Comparison of ENCODE assay signal across 8 mouse cellular contexts in genomic region chr3:97901586-97901985, GRCm38 (mm10). TPM values are rescaled to one million over a fixed set of nuclear protein-coding genes. Genes with fewer than 3 reads are reported as not detected.
DNase-seq lines count a peak whose midpoint lies in the region; ATAC-seq and TF ChIP-seq lines count a peak whose summit lies in the region.

No protein-coding gene starts in this region.

- TF ChIP-seq POLR2A in liver, adult 2 months (IDR thresholded peaks at IDR 0.05; ENCODE audit: extremely low read depth, insufficient read depth, low read length): no peak
- TF ChIP-seq POLR2A in olfactory bulb, adult 2 months (IDR thresholded peaks at IDR 0.05; ENCODE audit: insufficient read depth, low read depth, low read length): no peak

- H3K27me3 ChIP-seq in liver, adult 2 months (ENCODE audit: control insufficient read depth, insufficient read depth, low read length): no peaks in the 10 kb centered on the region
- H3K27me3 ChIP-seq in embryonic facial prominence, embryonic 13.5 days: no peaks in the 10 kb centered on the region
- no peaks in the 10 kb centered on the region for H3K27me3 ChIP-seq in limb, embryonic 11.5 days (ENCODE audit: control insufficient read depth, insufficient read depth, low read length)

- H3K4me3 ChIP-seq in liver, adult 2 months (ENCODE audit: insufficient read depth, low read depth, low read length): peak overlapping the region; percentile 100
- peak overlapping the region; percentile 99 for H3K4me3 ChIP-seq in embryonic facial prominence, embryonic 13.5 days
- H3K4me3 ChIP-seq in limb, embryonic 11.5 days (ENCODE audit: low read depth, low read length): peak overlapping the region; percentile 98
- peak overlapping the region; percentile 95 for H3K4me3 ChIP-seq in olfactory bulb, adult 2 months (ENCODE audit: insufficient read depth, low read depth, low read length)

- no peak for TF ChIP-seq CTCF in liver, adult 2 months (IDR thresholded peaks at IDR 0.05; ENCODE audit: low read depth, low read length)
- no peak for TF ChIP-seq CTCF in olfactory bulb, adult 2 months (IDR thresholded peaks at IDR 0.05; ENCODE audit: insufficient read depth, low read depth, low read length)

- H3K27ac ChIP-seq in liver, adult 2 months (replicated peaks; ENCODE audit: insufficient read depth, low read depth, low read length): peak overlapping the region; percentile 94
- no peak overlapping the region for H3K27ac ChIP-seq in embryonic facial prominence, embryonic 13.5 days
- 0 out of 2 replicates have a peak overlapping the region, but pooled peaks have one; percentile 45 for H3K27ac ChIP-seq in limb, embryonic 11.5 days (replicated peaks; ENCODE audit: low read depth, low read length)
- no peak overlapping the region for H3K27ac ChIP-seq in olfactory bulb, adult 2 months (ENCODE audit: insufficient read depth, low read depth, low read length)

- no peak for ATAC-seq in embryonic facial prominence, embryonic 13.5 days (ENCODE audit: insufficient number of reproducible peaks, insufficient read depth, low FRiP score, low TSS enrichment, low read depth)
- no peak for ATAC-seq in limb, embryonic 11.5 days (ENCODE audit: insufficient number of reproducible peaks, low FRiP score, low TSS enrichment, low read depth)

- 2% methylated on average over 5 of the region's 5 CpGs for WGBS in liver, adult 2 months
- 16% methylated on average over 5 of the region's 5 CpGs for WGBS in embryonic facial prominence, embryonic 13.5 days
- WGBS in limb, embryonic 11.5 days: 27% methylated on average over 5 of the region's 5 CpGs
- 19% methylated on average over 5 of the region's 5 CpGs for WGBS in olfactory bulb, adult 2 months

- H3K4me2 ChIP-seq in embryonic facial prominence, embryonic 13.5 days: peak overlapping the region; percentile 85
- peak overlapping the region; percentile 53 for H3K4me2 ChIP-seq in limb, embryonic 11.5 days (ENCODE audit: low read depth, severe bottlenecking)

- no peaks in the 10 kb centered on the region for H3K9me3 ChIP-seq in embryonic facial prominence, embryonic 13.5 days
- no peaks in the 10 kb centered on the region for H3K9me3 ChIP-seq in limb, embryonic 11.5 days (ENCODE audit: control insufficient read depth, low read length)

- peak; percentile 73 for DNase-seq in liver, adult 2 months (ENCODE audit: extremely low read depth, low read depth, low spot score)
- DNase-seq in liver: no peak
- no peak for DNase-seq in limb, embryonic 11.5 days (ENCODE audit: low spot score)
- DNase-seq in frontal cortex, adult 2 months (ENCODE audit: extremely low spot score in 1 of 2, low spot score in 1 of 2): no peak
- no peak for DNase-seq in retina, postnatal 1 day
- DNase-seq in gastrocnemius, postnatal 4 days (ENCODE audit: low spot score in 2 of 2): no peak

- 0 out of 2 replicates have a peak, but pooled peaks cover 2% of the 10 kb centered on the region for H3K36me3 ChIP-seq in liver, adult 2 months (ENCODE audit: control insufficient read depth, insufficient read depth, low read length)
- no peaks in the 10 kb centered on the region for H3K36me3 ChIP-seq in embryonic facial prominence, embryonic 13.5 days
- H3K36me3 ChIP-seq in limb, embryonic 11.5 days (ENCODE audit: control insufficient read depth, insufficient read depth, low read length): no peaks in the 10 kb centered on the region

- peaks cover 21% of the 10 kb centered on the region for H3K79me2 ChIP-seq in liver, adult 2 months (ENCODE audit: control insufficient read depth, insufficient read depth, low read length)

- peak overlapping the region; percentile 100 for H3K9ac ChIP-seq in liver, adult 2 months (ENCODE audit: low read depth, low read length)
- H3K9ac ChIP-seq in embryonic facial prominence, embryonic 13.5 days: peak overlapping the region; percentile 98
- peak overlapping the region; percentile 87 for H3K9ac ChIP-seq in limb, embryonic 11.5 days (ENCODE audit: low read length)

- H3K4me1 ChIP-seq in liver, adult 2 months (ENCODE audit: control insufficient read depth, insufficient read depth, low read length): peaks cover 12% of the 10 kb centered on the region
- peaks cover 13% of the 10 kb centered on the region for H3K4me1 ChIP-seq in embryonic facial prominence, embryonic 13.5 days
- H3K4me1 ChIP-seq in limb, embryonic 11.5 days (ENCODE audit: control insufficient read depth, insufficient read depth, low read length): peaks cover 2% of the 10 kb centered on the region; the same call in 1 of the 2 replicates
- peaks cover 4% of the 10 kb centered on the region; the same call in 1 of the 2 replicates for H3K4me1 ChIP-seq in olfactory bulb, adult 2 months (ENCODE audit: control insufficient read depth, insufficient read depth, low read length)

RNA-seq across cellular contexts. Expression of gene Sec22b, which starts 0.6 kb away (rescaled TPM):
- 35.3 and 36.2 TPM in 2 replicates for total RNA-seq in liver, adult 2 months (2014; rRNA removed)
- polyA plus RNA-seq in liver, adult 2 months (2012; rRNA removed): 24.6 and 26.3 TPM in 2 replicates
- 141 and 145 TPM in 2 replicates for polyA plus RNA-seq in embryonic facial prominence, embryonic 13.5 days (2015; fragmentation: Nextera tagmentation; extraction: Ambion mirVana)
- 153 TPM in 2 replicates for polyA plus RNA-seq in limb, embryonic 11.5 days (2014; fragmentation: Nextera tagmentation; extraction: Ambion mirVana)
- not detected in 2 replicates for polyA plus RNA-seq in olfactory bulb, adult 2 months (2012; ENCODE audit: insufficient read depth, insufficient read length, low replicate concordance, missing spikeins)
- 63.2 and 65.8 TPM in 2 replicates for polyA plus RNA-seq in frontal cortex, adult 2 months (2012; rRNA removed)
- 10 to 100 TPM; 54.6 to 65.0 TPM for total RNA-seq in gastrocnemius, postnatal 4 days (2021)

RNA-seq across cellular contexts. Expression of gene Pde4dip, which starts 13.1 kb away (rescaled TPM):
- 48.0 and 50.1 TPM in 2 replicates for total RNA-seq in liver, adult 2 months (2014; rRNA removed)
- polyA plus RNA-seq in liver, adult 2 months (2012; rRNA removed): 24.0 and 26.4 TPM in 2 replicates
- 21.9 and 27.7 TPM in 2 replicates for polyA plus RNA-seq in embryonic facial prominence, embryonic 13.5 days (2015; fragmentation: Nextera tagmentation; extraction: Ambion mirVana)
- polyA plus RNA-seq in limb, embryonic 11.5 days (2014; fragmentation: Nextera tagmentation; extraction: Ambion mirVana): 23.3 and 29.2 TPM in 2 replicates
- 39.5 and 82.8 TPM in 2 replicates for polyA plus RNA-seq in olfactory bulb, adult 2 months (2012; ENCODE audit: insufficient read depth, insufficient read length, low replicate concordance, missing spikeins)
- polyA plus RNA-seq in frontal cortex, adult 2 months (2012; rRNA removed): 108 and 109 TPM in 2 replicates
- total RNA-seq in gastrocnemius, postnatal 4 days (2021): 1,000 to 10,000 TPM; 1,016 to 1,021 TPM

Comparison
In these comparisons a context has a peak if more than half of its experiments do, and no peak if none do; other contexts are left out.
1. H3K27ac ChIP-seq: peak in liver, adult 2 months (single experiment) and limb, embryonic 11.5 days (single experiment); none in embryonic facial prominence, embryonic 13.5 days (single experiment) and olfactory bulb, adult 2 months (single experiment).
2. Peak in every context shown above with its lines, with median percentiles within 50 percentile points of each other: H3K4me3 ChIP-seq and H3K9ac ChIP-seq.